Mouse (Mus musculus) midbrain, embryonic 13.5 days (tissue): ENCODE measurements around the gene Tex29. TPM values are rescaled to one million over a fixed set of nuclear protein-coding genes. Genes with fewer than 3 reads are reported as not detected.
A peak's percentile ranks its signal among the peaks of the same experiment; 100 is the strongest.

Experiments
- ATAC-seq: fragments of 200-750 bp; cut with Nextera tagmentation; 2 replicates; pipeline ENCODE4 v1.8.0; 2017; ENCODE audit warnings: mild to moderate bottlenecking, moderate TSS enrichment, moderate library complexity
- H3K27ac ChIP-seq: fragments of 300-500 bp; sonication (generic); 2 replicates; pipeline ENCODE4 v1.5.1; 2015; ENCODE audit warnings: inconsistent platforms, mild to moderate bottlenecking, moderate library complexity
- H3K27me3 ChIP-seq: fragments of 300-500 bp; sonication (generic); 2 replicates; pipeline ENCODE4 v1.6.1; 2015; ENCODE audit warnings: mild to moderate bottlenecking, inconsistent platforms
- H3K36me3 ChIP-seq: fragments of 300-500 bp; sonication (generic); 2 replicates; pipeline ENCODE4 v1.6.1; 2015; ENCODE audit warnings: mild to moderate bottlenecking, inconsistent platforms
- H3K4me1 ChIP-seq: fragments of 300-500 bp; sonication (generic); replicated peaks from 2 replicates; pipeline ENCODE4 v1.6.1; 2015; ENCODE audit warnings: inconsistent platforms
- H3K4me2 ChIP-seq: fragments of 300-500 bp; sonication (generic); replicated peaks from 2 replicates; pipeline ENCODE4 v1.6.1; 2015; ENCODE audit warnings: moderate library complexity, mild to moderate bottlenecking, inconsistent platforms
- H3K4me3 ChIP-seq: fragments of 300-500 bp; sonication (generic); replicated peaks from 2 replicates; pipeline ENCODE4 v1.5.1; 2015; ENCODE audit warnings: mild to moderate bottlenecking, inconsistent platforms
- H3K9ac ChIP-seq: fragments of 300-500 bp; sonication (generic); replicated peaks from 2 replicates; pipeline ENCODE4 v1.6.1; 2015; ENCODE audit warnings: mild to moderate bottlenecking, inconsistent platforms
- H3K9me3 ChIP-seq: fragments of 300-500 bp; sonication (generic); 2 replicates; pipeline ENCODE4 v1.6.1; 2016; ENCODE audit warnings: mild to moderate bottlenecking, inconsistent platforms
- WGBS: fragments of 180-500 bp; shearing (Covaris S2); methylation state at CpG from one replicate; pipeline ENCODE4 v1.1.7; 2015; 5-methylcytosine and 5-hydroxymethylcytosine counted together
- polyA plus RNA-seq: library from polyadenylated mRNA; unstranded; fragments of >200 nt; fragmentation: Nextera tagmentation; extraction: Ambion mirVana; gene quantifications from 2 replicates; pipeline ENCODE4 v1.2.1, GENCODE M21; 2015

Gene Tex29
- polyA plus RNA-seq, 1 experiment from 2014 or later = 0.40 TPM

DNA sequence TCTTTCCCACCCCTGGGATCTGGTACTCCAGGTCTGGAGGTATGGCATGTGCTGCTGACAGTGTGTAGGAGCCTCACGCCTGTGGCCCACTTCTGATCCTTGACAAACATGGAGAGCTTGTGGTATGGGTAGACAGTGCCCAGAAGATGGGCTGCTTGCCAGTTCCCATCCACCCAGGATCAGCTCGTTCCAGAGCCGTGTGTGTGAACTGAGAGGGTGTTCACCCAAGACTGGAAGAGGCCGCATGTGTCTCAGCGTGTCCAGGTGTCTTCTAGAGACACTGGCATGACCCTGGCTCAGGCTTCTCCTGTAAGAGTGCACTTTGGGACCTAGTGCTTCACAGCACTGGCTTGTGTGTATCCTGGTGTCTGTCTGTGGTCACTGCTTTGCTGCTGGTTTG is 29.8 kb upstream of the Tex29 start:
- Histone ChIP-seq H3K4me3 (no peak overlapping the region), H3K27ac (no peak overlapping the region), H3K27me3 (no peaks in the 10 kb centered on the region), H3K4me1 (no peaks in the 10 kb centered on the region), H3K9me3 (no peaks in the 10 kb centered on the region), H3K4me2 (no peak overlapping the region), H3K9ac (no peak overlapping the region), H3K36me3 (peaks cover 98% of the 10 kb centered on the region)
- WGBS = 97% methylated on average over 5 of the region's 5 CpGs
- peak; percentile 18; the same call in 1 of the 2 replicates for ATAC-seq

DNA sequence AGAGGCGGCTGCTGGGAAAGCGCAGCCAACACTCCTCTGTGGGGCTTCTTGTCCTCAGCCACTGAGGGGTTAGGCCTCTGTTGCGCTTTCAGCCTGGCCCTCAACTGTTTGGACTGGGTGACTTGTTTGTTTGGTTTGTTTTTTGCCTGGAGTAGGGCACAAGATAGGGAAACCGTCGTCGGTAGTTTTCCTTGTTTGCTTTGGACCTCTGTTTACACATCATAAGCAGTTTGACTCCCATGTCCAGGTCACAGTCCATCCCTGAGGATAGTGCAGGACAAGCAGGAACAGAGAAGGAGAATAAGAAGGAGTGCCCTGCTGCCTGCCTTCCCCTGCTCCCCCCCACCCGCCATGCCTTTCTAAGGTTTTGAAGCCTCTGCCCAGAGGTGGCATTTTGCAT is 26.5 kb upstream of the Tex29 start:
- Histone ChIP-seq H3K4me1 (no peaks in the 10 kb centered on the region), H3K4me3 (no peak overlapping the region), H3K27ac (no peak overlapping the region), H3K36me3 (peaks cover 97% of the 10 kb centered on the region), H3K9me3 (no peaks in the 10 kb centered on the region), H3K27me3 (no peaks in the 10 kb centered on the region), H3K9ac (no peak overlapping the region), H3K4me2 (no peak overlapping the region)
- WGBS = 90% methylated on average over 7 of the region's 7 CpGs
- no peak for ATAC-seq

DNA sequence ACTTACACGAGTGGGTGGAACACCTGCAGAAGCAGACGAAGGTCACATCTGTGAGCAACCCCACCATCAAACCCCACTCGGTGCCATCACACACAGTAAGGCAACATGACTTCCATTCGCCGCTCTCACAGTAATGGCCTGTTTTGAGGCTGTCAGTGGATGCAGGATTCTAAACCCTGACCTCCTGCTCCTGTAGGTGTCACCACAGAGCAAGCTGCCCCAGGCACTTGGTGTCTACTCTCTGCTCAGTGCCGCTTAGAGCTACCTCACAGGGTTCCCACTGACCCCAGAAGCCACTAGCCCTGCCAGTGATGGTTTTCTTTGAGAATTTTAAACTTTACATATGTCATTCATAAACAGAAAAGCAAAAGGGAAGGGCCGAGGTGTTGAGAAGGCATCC is 25.1 kb upstream of the Tex29 start:
- H3K9me3 ChIP-seq = no peaks in the 10 kb centered on the region
- no peak overlapping the region for H3K4me3 ChIP-seq
- no peak overlapping the region for H3K4me2 ChIP-seq
- 0 out of 2 replicates have a peak, but pooled peaks have one; percentile 48 for ATAC-seq
- no peak overlapping the region for H3K27ac ChIP-seq
- H3K9ac ChIP-seq = no peak overlapping the region
- no peaks in the 10 kb centered on the region for H3K27me3 ChIP-seq
- H3K4me1 ChIP-seq = no peaks in the 10 kb centered on the region
- peaks cover 97% of the 10 kb centered on the region for H3K36me3 ChIP-seq
- WGBS = 84% methylated on average over 7 of the region's 7 CpGs

DNA sequence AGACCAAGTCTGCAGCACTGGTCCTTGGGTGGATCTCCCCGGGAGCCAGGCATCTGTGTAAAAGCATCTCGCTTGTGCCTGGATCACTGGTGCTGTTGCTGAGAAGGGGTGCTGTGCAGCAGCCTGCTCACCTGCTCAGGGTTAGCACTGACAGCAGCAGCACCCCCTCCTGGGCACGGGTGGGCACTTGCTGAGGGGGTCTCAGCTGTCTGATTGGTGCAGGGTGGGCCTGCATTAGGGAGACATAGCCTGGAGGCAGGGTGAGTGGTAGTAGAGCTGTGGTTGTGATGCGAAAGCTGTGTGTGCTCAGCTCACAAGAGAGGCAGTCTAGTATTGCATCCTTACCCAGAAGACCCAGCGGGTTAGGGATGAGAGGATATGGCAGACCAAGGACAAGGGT is 20.1 kb upstream of the Tex29 start:
- H3K36me3 ChIP-seq = peaks cover 99% of the 10 kb centered on the region
- no peak overlapping the region for H3K9ac ChIP-seq
- H3K9me3 ChIP-seq = no peaks in the 10 kb centered on the region
- H3K27ac ChIP-seq = no peak overlapping the region
- peak; percentile 27; the same call in 1 of the 2 replicates for ATAC-seq
- H3K27me3 ChIP-seq = no peaks in the 10 kb centered on the region
- no peak overlapping the region for H3K4me3 ChIP-seq
- H3K4me1 ChIP-seq = no peaks in the 10 kb centered on the region
- WGBS = 90% methylated on average over 5 of the region's 5 CpGs
- H3K4me2 ChIP-seq = no peak overlapping the region

DNA sequence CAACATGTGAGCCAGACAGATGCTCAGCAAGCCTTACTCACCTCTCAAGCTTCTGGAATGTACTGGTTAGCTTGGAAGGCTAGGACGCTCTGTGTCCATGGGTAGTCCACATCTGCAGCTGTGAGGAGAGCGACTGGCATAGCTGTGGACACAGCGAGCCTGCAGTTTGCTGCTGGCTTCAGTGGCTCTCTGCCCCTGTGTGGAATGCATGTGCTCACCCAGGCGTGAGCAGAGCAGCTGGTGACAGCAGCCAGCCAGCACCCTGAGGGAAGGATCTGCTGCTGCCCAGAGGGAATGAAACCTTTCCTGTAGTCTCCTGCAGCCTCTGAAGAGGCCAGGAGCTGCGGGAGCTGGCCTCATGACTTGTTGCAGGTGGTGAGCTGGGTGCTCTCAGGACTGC is 19.7 kb upstream of the Tex29 start:
- H3K4me3 ChIP-seq = no peak overlapping the region
- H3K4me2 ChIP-seq = no peak overlapping the region
- no peak overlapping the region for H3K27ac ChIP-seq
- peaks cover 99% of the 10 kb centered on the region for H3K36me3 ChIP-seq
- H3K4me1 ChIP-seq = no peaks in the 10 kb centered on the region
- no peaks in the 10 kb centered on the region for H3K27me3 ChIP-seq
- H3K9me3 ChIP-seq = no peaks in the 10 kb centered on the region
- WGBS = 87% methylated on average over 5 of the region's 5 CpGs
- H3K9ac ChIP-seq = no peak overlapping the region
- ATAC-seq = no peak

DNA sequence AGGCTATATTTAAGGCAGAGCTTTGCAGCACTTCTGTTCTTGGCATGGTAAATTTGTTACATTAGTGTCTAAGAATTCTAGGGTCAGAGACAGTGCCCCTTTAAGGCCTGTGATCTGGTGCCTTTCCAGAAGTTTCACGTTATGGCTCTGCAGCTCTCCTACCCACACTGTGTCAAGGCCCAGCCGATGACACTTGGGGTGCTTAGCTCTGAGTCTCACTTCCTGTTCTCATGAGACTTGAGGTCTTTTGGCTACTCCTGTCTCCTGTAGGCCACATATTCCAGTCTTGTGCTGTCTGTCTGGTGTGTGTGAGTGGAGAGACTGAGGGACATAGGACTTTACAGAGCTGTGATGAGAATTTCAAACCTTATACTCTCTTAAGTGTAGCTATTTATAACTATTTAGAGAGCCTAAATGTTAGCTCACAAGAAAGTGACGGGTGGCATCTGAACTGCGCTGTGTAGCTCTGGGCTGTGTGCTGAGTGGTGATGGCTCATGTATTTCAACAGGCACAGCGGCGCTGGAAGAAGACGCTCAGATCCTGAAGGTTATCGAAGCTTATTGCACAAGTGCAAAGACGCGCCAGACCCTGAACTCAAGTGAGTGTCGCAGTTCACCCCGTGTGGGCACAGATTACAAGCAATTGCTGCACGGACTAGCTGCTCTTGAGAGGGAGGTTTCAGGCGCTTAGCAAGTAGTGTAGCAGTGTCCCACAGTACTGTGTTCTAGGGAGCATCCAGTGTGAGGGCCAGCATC is 18.6 kb upstream of the Tex29 start:
- peaks cover 99% of the 10 kb centered on the region for H3K36me3 ChIP-seq
- no peak overlapping the region for H3K4me2 ChIP-seq

DNA sequence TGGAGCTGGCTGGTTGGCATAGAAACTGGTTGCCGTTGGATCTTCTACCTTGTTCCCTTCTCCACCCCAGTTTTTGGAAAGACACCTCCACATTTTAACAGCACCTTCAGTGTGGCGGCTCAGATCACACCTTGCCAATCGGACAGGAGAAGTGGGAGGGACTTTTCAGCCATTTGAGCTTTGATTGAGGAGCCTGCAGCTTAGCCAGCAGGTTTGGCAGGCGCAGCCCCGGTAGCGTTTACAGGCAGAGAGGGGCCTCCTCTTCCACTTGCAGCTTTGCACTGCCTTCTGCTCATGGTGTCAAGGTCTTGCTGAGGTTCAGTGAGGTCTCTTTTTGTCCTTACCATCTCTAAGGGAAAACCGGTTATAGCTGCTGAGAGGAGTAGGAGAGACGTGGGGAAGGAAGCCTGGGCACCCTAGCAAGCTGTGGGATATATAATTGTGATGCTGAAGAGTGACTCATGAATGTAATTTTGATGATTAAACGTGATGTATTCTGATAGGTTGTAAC is 17.7 kb upstream of the Tex29 start:
- no peaks in the 10 kb centered on the region for H3K9me3 ChIP-seq
- H3K27ac ChIP-seq = no peak overlapping the region
- no peak overlapping the region for H3K9ac ChIP-seq
- ATAC-seq = no peak
- H3K4me1 ChIP-seq = no peaks in the 10 kb centered on the region
- H3K27me3 ChIP-seq = no peaks in the 10 kb centered on the region
- H3K4me2 ChIP-seq = no peak overlapping the region
- 88% methylated on average over 9 of the region's 9 CpGs for WGBS
- no peak overlapping the region for H3K4me3 ChIP-seq
- peaks cover 96% of the 10 kb centered on the region for H3K36me3 ChIP-seq

More for the DNA sequence above, 18.6 kb upstream of the Tex29 start:
- no peaks in the 10 kb centered on the region for H3K4me1 ChIP-seq
- H3K27me3 ChIP-seq = no peaks in the 10 kb centered on the region
- no peak for ATAC-seq
- WGBS = 97% methylated on average over 14 of the region's 14 CpGs
- H3K4me3 ChIP-seq = no peak overlapping the region
- H3K9me3 ChIP-seq = no peaks in the 10 kb centered on the region
- no peak overlapping the region for H3K9ac ChIP-seq
- no peak overlapping the region for H3K27ac ChIP-seq

DNA sequence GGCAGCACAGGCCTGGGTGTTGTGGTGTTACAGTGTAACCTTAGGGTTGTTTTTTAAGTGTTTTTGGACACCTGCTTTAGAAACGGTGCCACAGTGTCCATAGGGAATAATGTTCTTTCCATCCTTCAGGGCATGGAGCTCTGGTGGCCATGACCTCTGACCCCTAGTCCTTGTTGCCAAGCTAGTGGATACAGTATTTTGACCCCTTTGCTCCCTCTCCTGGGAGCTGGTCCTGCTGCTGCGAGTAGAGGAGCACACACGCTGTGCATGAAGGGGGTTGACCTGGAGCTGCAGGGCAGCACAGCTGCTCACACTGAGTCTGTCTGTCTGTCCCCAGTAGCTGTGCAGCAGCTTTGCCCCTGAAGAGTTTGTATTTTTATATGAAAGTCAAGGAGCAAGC is 14.5 kb upstream of the Tex29 start:
- 69% methylated on average over 3 of the region's 3 CpGs for WGBS
- peaks cover 72% of the 10 kb centered on the region for H3K36me3 ChIP-seq
- no peak for ATAC-seq

DNA sequence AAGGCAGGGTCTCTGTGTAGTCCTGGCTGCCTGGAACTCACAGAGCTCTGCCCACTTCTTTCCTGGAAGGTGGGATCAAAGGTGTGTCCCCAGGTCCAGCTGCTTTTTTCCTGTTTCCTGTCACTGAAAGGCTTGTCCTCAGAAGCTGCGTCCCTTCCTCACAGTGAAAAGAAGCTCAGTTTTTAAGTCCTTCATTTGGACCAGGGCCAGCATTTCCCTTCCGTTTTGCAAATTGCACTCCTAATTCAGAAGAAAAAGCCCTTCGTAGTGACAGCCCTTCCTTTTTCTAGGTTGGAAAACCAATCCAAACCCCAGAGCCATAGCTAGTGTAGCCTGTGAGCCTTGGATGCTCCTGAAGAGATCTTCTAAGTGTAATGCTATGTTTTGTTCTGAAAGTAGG is 13.0 kb upstream of the Tex29 start:
- 77% methylated on average over 3 of the region's 3 CpGs for WGBS
- H3K9me3 ChIP-seq = no peaks in the 10 kb centered on the region
- H3K36me3 ChIP-seq = peaks cover 61% of the 10 kb centered on the region
- H3K9ac ChIP-seq = no peak overlapping the region
- no peak for ATAC-seq
- H3K27ac ChIP-seq = no peak overlapping the region
- peaks cover 19% of the 10 kb centered on the region for H3K4me1 ChIP-seq
- H3K27me3 ChIP-seq = no peaks in the 10 kb centered on the region
- H3K4me2 ChIP-seq = no peak overlapping the region
- no peak overlapping the region for H3K4me3 ChIP-seq

More for the DNA sequence above, 14.5 kb upstream of the Tex29 start:
- Histone ChIP-seq H3K4me1 (peaks cover 15% of the 10 kb centered on the region), H3K4me3 (no peak overlapping the region), H3K9me3 (no peaks in the 10 kb centered on the region), H3K9ac (no peak overlapping the region), H3K4me2 (no peak overlapping the region), H3K27me3 (no peaks in the 10 kb centered on the region), H3K27ac (no peak overlapping the region)

DNA sequence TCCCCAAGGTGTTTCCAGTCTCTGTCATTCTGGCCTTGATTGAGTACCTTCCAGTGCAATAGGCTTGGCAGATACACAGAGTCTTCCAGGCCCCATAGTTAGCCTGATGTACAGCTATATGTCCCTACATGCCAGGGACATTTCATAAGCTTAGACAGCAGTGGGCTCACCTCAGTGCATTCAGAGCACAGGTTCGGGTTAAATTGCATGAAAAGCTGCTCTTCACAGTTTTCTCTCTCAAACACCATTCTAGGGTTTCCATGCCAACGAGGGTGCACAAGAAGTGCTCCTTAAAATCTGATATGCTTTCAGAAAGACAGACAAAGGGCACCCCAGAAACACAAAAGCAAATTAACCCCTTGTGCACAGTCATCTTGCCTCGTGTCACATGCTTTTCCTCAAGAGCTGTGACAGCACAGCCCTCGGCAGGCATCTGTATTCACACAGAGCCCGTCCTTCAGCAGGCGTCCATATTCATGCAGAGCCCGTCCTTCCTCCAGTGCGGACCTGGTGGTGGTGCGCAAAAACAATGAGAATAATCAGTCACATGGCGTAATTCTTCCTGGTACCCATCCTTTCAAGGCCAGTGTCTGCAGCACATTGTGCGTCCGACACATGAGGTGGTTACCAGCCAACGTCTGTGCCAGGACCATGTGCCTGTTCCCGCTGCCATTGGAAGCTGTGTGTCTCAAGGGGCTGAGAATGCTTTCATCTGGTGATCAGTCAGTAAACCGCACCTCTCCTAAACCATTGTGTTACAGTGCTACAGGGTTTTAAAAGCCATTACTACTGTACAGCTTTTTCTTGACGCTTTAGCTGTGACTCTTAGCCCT is 9.8 kb upstream of the Tex29 start:
- peak overlapping the region; percentile 51; the same call in 1 of the 2 replicates for H3K9ac ChIP-seq
- peaks cover 19% of the 10 kb centered on the region for H3K4me1 ChIP-seq
- WGBS = 36% methylated on average over 16 of the region's 16 CpGs
- peak overlapping the region; percentile 70 for H3K27ac ChIP-seq
- no peak overlapping the region for H3K4me3 ChIP-seq
- H3K27me3 ChIP-seq = no peaks in the 10 kb centered on the region
- ATAC-seq = peak; percentile 81
- H3K36me3 ChIP-seq = peaks cover 61% of the 10 kb centered on the region
- H3K4me2 ChIP-seq = 0 out of 2 replicates have a peak overlapping the region, but pooled peaks have one; percentile 7
- no peaks in the 10 kb centered on the region for H3K9me3 ChIP-seq

DNA sequence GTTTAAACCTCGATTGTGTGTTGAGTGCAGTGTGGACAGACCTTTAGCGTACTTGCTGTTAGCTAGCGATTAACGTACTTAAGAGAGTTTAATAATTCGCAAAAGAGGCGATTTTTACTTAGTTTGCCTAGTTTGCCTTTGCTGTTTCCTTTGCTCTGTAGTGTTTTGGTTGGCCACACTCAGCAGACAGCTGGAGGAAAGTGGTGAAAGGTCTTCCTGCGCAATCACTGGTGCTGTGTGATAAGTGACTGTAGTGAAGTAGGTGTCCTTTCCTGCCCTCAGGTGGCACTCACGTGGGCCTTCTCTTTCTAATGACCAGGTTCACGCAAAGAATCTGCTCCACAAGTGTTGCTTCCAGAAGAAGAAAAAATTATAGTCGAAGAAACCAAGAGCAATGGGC is 9.1 kb upstream of the Tex29 start:
- no peak for ATAC-seq
- H3K36me3 ChIP-seq = peaks cover 61% of the 10 kb centered on the region

DNA sequence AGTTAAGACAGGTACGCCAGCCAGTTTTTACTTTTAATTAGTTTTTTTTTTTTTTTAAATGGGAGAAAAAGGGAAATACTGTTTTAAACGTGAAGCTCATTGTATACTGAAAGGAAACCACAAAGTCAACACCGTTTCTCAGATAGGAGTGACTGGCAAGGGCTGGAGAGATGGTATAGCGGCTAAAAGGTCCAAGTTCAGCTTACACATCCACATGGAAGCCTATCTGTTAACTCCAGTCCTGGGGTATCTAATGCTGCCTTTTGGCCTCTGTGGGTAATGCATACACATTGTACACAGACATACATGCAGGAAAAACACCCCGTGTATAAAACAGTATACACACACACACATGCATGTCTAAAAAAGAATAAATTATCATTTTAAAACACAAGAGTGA is 8.3 kb upstream of the Tex29 start:
- no peak overlapping the region for H3K27ac ChIP-seq
- WGBS = 95% methylated on average over 5 of the region's 5 CpGs
- H3K4me3 ChIP-seq = no peak overlapping the region
- H3K4me1 ChIP-seq = peaks cover 19% of the 10 kb centered on the region
- no peaks in the 10 kb centered on the region for H3K9me3 ChIP-seq
- H3K4me2 ChIP-seq = no peak overlapping the region
- no peak overlapping the region for H3K9ac ChIP-seq
- peaks cover 57% of the 10 kb centered on the region for H3K36me3 ChIP-seq
- no peak for ATAC-seq
- H3K27me3 ChIP-seq = no peaks in the 10 kb centered on the region

More for the DNA sequence above, 9.1 kb upstream of the Tex29 start:
- Histone ChIP-seq H3K27ac (peak overlapping the region; percentile 70; the same call in 1 of the 2 replicates), H3K9ac (no peak overlapping the region), H3K4me2 (no peak overlapping the region), H3K27me3 (no peaks in the 10 kb centered on the region), H3K4me1 (peaks cover 19% of the 10 kb centered on the region), H3K4me3 (no peak overlapping the region), H3K9me3 (no peaks in the 10 kb centered on the region)
- 93% methylated on average over 10 of the region's 10 CpGs for WGBS
